Mouse (Mus musculus) fibroblast of lung, adult 2 months (primary cell): Measurements from ENCODE around the gene Aig1.

Experiments
- DNase-seq: peaks from one replicate; pipeline ENCODE4 v3.0.0-alpha.2; 2011; ENCODE audit warnings: low read depth

Gene Aig1

GRCm38 (mm10) chr10:13776014-13776413 is 92.8 kb downstream of the Aig1 start:
- DNase-seq, result no peak

- no peak for DNase-seq
Observed at GRCm38 (mm10) chr10:13775411-13775810, 93.4 kb downstream of the Aig1 start.

- no peak for DNase-seq
Observed at GRCm38 (mm10) chr10:13774910-13775309, 93.9 kb downstream of the Aig1 start.

- no peak for DNase-seq
Observed at GRCm38 (mm10) chr10:13770720-13771119, 98.1 kb downstream of the Aig1 start.

- no peak for DNase-seq
Observed at GRCm38 (mm10) chr10:13769789-13770188, 99.0 kb downstream of the Aig1 start.

- no peak for DNase-seq
Observed at GRCm38 (mm10) chr10:13768866-13769265, 99.9 kb downstream of the Aig1 start.

- no peak for DNase-seq
Observed at GRCm38 (mm10) chr10:13767076-13767475, 101.7 kb downstream of the Aig1 start.

GRCm38 (mm10) chr10:13763151-13763550 is 105.6 kb downstream of the Aig1 start:
- no peak for DNase-seq

- no peak for DNase-seq
Observed at GRCm38 (mm10) chr10:13754712-13755111, 114.1 kb downstream of the Aig1 start.

- DNase-seq, result peak; percentile 57
Observed at GRCm38 (mm10) chr10:13753777-13754176, 115.0 kb downstream of the Aig1 start.

- peak; percentile 82 for DNase-seq
Observed at GRCm38 (mm10) chr10:13739494-13740140, 129.2 kb downstream of the Aig1 start.

GRCm38 (mm10) chr10:13730039-13730748 is 138.6 kb downstream of the Aig1 start:
- DNase-seq, result no peak

GRCm38 (mm10) chr10:13727676-13728075 is 141.1 kb downstream of the Aig1 start:
- DNase-seq, result no peak

- DNase-seq, result no peak
Observed at GRCm38 (mm10) chr10:13726206-13726605, 142.6 kb downstream of the Aig1 start.

- no peak for DNase-seq
Observed at GRCm38 (mm10) chr10:13725276-13725675, 143.5 kb downstream of the Aig1 start.

- DNase-seq, result peak; percentile 26
Observed at GRCm38 (mm10) chr10:13716132-13716531, 152.6 kb downstream of the Aig1 start.

- DNase-seq, result no peak
Observed at GRCm38 (mm10) chr10:13715584-13715983, 153.2 kb downstream of the Aig1 start.

- peak; percentile 30 for DNase-seq
Observed at GRCm38 (mm10) chr10:13714920-13715293, 153.9 kb downstream of the Aig1 start.

- DNase-seq, result peak; percentile 63
Observed at GRCm38 (mm10) chr10:13714199-13714919, 154.4 kb downstream of the Aig1 start.

- DNase-seq, result no peak
Observed at GRCm38 (mm10) chr10:13713711-13714110, 155.1 kb downstream of the Aig1 start.

- no peak for DNase-seq
Observed at GRCm38 (mm10) chr10:13713116-13713515, 155.7 kb downstream of the Aig1 start.

GRCm38 (mm10) chr10:13711281-13711829 is 157.4 kb downstream of the Aig1 start:
- no peak for DNase-seq

GRCm38 (mm10) chr10:13705771-13706170 is 163.0 kb downstream of the Aig1 start:
- DNase-seq, result no peak
